Mouse (Mus musculus) embryo, embryonic 10 days (tissue): ENCODE measurements at regions not wholly inside any gene's neighbourhood (a gene's known extent, or its start where the extent isn't known, plus 50 kb on each side); places are given as distances from the start of the nearest gene placed in this dataset.
A peak's percentile ranks its signal among the peaks of the same experiment; 100 is the strongest.

Source experiments
- DNase-seq: peaks from one replicate; pipeline ENCODE4 v3.0.0-alpha.2; 2015; ENCODE audit warnings: low spot score

- no peak for DNase-seq
Measured at GRCm38 (mm10) chr8:34488746-34489400, 377.3 kb upstream of the Gm10131 start.

- no peak for DNase-seq
Measured at GRCm38 (mm10) chr8:34486433-34487096, 375.0 kb upstream of the Gm10131 start.

DNA sequence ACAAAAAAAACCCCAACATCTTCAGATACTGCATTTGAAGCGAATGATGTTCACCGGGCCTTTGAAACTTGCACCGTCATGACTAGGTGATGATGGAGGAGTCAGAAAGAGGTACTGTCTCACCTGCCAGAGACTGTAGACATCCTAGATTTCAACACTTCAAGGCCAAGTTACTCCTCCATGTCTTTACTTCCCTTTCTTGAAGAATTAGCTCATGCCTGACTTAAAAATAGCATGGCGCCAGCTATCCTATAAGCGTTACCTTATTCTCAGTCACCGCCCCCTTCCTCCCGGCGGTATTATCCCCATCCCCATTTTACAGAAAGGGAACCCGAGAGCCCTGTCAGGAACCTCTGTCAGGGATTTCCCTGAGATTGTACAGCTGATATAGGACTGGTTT is 374.4 kb upstream of the Gm10131 start:
- no peak for DNase-seq

- DNase-seq: no peak
Measured at GRCm38 (mm10) chr8:34485346-34485745, 373.8 kb upstream of the Gm10131 start.

- peak; percentile 83 for DNase-seq
Measured at GRCm38 (mm10) chr8:34484551-34485335, 373.2 kb upstream of the Gm10131 start.

GRCm38 (mm10) chr8:34483212-34483611 is 371.7 kb upstream of the Gm10131 start:
- no peak for DNase-seq

DNA sequence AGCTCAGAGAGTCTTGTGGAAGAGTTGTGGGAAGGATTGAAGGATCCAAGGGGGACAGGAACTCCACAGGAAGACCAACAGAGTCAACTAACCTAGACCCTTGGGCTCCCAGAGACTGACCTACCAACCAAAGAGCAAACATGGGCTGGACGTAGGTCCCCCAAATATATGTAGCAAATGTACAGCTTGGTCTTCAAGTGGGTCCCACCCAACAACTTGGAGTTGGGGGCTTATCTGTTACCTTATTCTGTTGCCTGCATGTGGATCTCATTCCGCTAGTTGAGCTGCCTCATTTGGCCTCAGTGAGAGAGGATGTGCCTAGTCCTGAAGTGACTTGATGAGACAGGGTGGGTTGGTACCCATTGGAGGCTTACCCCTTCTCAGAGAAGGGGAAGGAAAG is 371.1 kb upstream of the Gm10131 start:
- DNase-seq: no peak

GRCm38 (mm10) chr8:34480496-34480895 is 369.0 kb upstream of the Gm10131 start:
- DNase-seq: no peak

GRCm38 (mm10) chr8:34478891-34479290 is 367.4 kb upstream of the Gm10131 start:
- no peak for DNase-seq

DNA sequence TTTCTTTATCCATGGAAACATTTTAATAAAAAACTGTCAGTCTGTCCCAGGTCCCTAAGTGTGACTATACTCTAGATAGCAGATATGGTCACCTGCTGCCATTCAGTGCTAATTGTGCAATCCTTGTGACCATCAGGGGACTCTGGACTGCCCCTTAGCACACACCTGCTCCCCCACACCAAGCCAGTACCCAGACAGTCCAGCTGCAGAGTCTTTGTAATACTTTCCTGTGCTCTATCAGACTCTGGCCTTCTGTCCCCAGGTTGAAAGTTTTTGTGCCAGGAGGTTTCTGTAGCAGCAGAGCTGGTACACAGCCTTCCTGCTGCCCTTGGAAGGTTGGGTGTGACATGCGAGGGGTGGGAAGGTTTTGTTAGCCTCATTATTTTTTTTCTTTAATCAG is 366.9 kb upstream of the Gm10131 start:
- no peak for DNase-seq

- no peak for DNase-seq
Measured at GRCm38 (mm10) chr8:34476146-34476820, 364.7 kb upstream of the Gm10131 start.

- DNase-seq: no peak
Measured at GRCm38 (mm10) chr8:34474593-34474992, 363.1 kb upstream of the Gm10131 start.

- no peak for DNase-seq
Measured at GRCm38 (mm10) chr8:34473769-34474168, 362.2 kb upstream of the Gm10131 start.

GRCm38 (mm10) chr8:34473301-34473700 is 361.8 kb upstream of the Gm10131 start:
- no peak for DNase-seq

GRCm38 (mm10) chr8:34472846-34473245 is 361.3 kb upstream of the Gm10131 start:
- DNase-seq: no peak

DNA sequence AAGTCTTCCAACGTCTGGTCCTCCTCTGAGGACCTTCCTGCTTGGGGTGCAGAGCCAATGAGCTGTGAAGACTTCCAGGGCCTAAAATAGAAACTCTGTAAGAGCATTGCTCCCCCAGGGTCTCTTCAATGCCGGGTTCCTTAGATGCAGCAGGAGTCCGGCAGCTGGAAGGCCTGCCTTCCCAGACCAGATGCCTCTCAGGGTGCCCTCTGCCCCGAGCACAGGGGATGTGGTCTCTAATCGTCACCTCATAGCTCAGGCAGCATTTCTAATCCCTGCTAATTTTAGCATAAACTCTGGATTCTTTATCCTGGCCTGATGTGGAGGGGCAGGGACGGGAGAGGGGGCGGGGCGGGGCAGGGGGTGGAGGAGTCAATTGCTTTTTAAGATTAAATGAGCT is 360.9 kb upstream of the Gm10131 start:
- DNase-seq: no peak

DNA sequence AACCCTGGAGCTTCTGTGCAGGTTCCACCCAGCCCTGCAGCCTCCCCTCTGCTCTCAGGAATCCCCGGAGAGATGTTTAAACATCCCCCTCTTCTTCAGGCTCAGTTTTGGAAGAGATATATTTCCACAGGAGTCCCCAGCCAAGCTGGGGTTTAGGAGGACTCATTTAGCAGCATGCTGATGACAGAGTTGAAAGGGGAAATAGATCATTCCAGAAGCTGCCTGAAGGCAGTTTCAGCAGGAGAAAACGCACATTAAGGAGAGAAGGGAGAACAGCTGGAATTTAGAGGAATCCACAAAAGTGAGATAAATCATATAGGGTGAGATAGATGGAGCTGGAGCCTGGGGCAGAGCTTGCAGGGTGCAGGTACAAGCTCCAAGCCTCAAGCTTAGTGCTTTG is 357.6 kb upstream of the Gm10131 start:
- no peak for DNase-seq

GRCm38 (mm10) chr8:34466786-34467364 is 355.3 kb upstream of the Gm10131 start:
- no peak for DNase-seq

DNA sequence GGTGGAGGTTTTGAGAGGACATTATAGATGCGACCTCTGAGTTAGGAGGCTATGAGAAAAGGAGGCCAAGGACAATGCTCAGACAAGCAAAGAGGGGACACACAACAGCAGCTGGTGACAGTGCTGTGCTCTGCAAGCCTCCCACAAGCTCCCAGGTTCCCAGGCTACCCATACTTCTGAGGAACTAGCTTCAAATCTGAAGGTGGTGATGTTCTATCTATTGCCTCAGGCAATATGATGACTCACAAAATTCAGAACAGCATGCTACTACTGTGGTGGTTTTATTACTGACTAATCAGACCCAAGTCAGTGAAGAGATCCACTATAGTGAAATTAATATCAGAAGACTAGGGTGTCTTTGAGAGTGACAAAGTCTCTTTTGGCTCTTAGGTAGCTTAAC is 353.9 kb upstream of the Gm10131 start:
- no peak for DNase-seq

DNA sequence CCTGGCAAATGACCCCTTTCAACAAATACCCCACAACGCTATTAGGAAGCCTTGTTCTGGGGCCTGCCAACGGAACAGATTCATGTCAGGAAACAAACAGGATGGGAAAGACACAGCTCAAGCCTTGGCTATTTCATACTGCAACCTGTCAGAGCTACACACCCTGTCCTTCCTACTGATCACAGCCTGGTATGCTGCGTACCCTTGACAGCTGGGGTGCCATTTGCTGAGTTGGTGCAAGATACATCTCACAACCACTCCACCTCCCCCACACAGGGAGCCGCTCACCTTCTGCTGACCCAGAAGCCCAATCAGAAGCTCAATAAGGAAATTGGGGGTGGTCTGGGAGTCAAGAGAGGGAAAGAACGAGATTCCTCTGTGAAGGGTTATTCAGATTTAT is 350.7 kb upstream of the Gm10131 start:
- DNase-seq: no peak

DNA sequence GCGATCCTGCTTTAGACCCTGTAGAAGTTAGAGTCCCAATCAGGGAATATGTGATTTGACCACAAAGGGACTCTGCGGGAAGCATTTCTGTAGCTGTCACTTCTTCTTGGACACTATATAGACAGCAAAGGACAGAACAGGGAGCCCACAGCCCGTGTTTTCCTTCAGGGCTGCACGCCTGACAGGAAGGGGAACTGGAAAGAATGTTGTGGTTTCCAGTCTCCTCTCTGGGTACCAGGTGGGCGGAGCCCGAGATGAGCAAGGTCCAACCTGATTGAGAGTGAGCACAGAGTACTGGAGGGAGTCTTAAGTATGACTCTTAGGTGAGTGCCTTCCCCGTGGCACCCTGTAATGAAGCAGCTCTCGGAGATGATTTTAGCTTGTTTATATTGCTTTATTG is 346.8 kb upstream of the Gm10131 start:
- no peak for DNase-seq

DNA sequence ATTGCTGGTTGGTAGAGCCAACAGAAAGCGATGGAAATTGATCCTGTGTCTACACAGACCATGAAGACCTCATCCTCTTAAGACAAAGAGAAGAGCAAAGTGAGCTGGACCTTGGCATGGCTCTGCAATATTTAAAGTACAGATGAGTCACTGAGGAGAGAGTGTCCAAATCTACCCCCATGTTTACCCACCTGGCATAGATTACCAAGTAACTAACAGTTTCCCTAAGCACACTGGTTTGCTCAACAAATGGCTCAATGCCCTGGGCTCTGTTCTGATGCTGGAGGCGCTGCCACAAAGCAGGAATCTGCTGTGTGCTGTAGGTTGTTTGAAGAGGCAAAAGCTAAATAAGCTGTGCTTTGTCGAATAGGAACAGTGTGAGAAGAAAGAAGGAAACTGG is 345.0 kb upstream of the Gm10131 start:
- DNase-seq: no peak
